Mouse (Mus musculus) stomach, embryonic 15.5 days (tissue): Measurements from ENCODE around the gene Pick1. TPM values are rescaled to one million over a fixed set of nuclear protein-coding genes. Genes with fewer than 3 reads are reported as not detected.
A peak's percentile ranks its signal among the peaks of the same experiment; 100 is the strongest.
"Not testable (repeated sequence)": the region's sequence is repeated elsewhere in the genome, so short reads cannot be mapped to it uniquely, and the experiment has no call there.

Experiments
- ATAC-seq: fragments of 200-750 bp; cut with Nextera tagmentation; 2 replicates; pipeline ENCODE4 v1.8.0; 2017; ENCODE audit warnings: low read depth, moderate number of reproducible peaks, moderate TSS enrichment; ENCODE audit not compliant: insufficient read depth, low FRiP score
- H3K27ac ChIP-seq: fragments of 300-500 bp; sonication (generic); 2 replicates; pipeline ENCODE4 v1.5.1; 2015; ENCODE audit warnings: mild to moderate bottlenecking, inconsistent platforms
- H3K27me3 ChIP-seq: fragments of 300-500 bp; sonication (generic); replicated peaks from 2 replicates; pipeline ENCODE4 v1.6.1; 2015; ENCODE audit warnings: inconsistent platforms
- H3K36me3 ChIP-seq: fragments of 300-500 bp; sonication (generic); 2 replicates; pipeline ENCODE4 v1.6.1; 2015; ENCODE audit warnings: inconsistent platforms
- H3K4me1 ChIP-seq: fragments of 300-500 bp; sonication (generic); 2 replicates; pipeline ENCODE4 v1.6.1; 2015; ENCODE audit warnings: inconsistent platforms
- H3K4me2 ChIP-seq: fragments of 300-500 bp; sonication (generic); 2 replicates; pipeline ENCODE4 v1.6.1; 2015; ENCODE audit warnings: mild to moderate bottlenecking, inconsistent platforms
- H3K4me3 ChIP-seq: fragments of 300-500 bp; sonication (generic); replicated peaks from 2 replicates; pipeline ENCODE4 v1.5.1; 2015; ENCODE audit warnings: inconsistent platforms
- H3K9ac ChIP-seq: fragments of 300-500 bp; sonication (generic); 2 replicates; pipeline ENCODE4 v1.6.1; 2015; ENCODE audit warnings: inconsistent platforms
- H3K9me3 ChIP-seq: fragments of 300-500 bp; sonication (generic); 2 replicates; pipeline ENCODE4 v1.6.1; 2016; ENCODE audit warnings: inconsistent platforms
- WGBS: fragments of 180-500 bp; shearing (Covaris S2); methylation state at CpG from one replicate; pipeline ENCODE4 v1.1.7; 2015; 5-methylcytosine and 5-hydroxymethylcytosine counted together
- polyA plus RNA-seq: library from polyadenylated mRNA; unstranded; fragments of >200 nt; fragmentation: Nextera tagmentation; extraction: Ambion mirVana; gene quantifications from 2 replicates; pipeline ENCODE4 v1.2.1, GENCODE M21; 2015

The Pick1 gene
- polyA plus RNA-seq, 1 experiment from 2014 or later = 47.6 TPM

- H3K4me2 ChIP-seq = 0 out of 2 replicates have a peak overlapping the region, but pooled peaks have one; percentile 5
- no peaks in the 10 kb centered on the region for H3K36me3 ChIP-seq
- 33% methylated on average over 10 of the region's 10 CpGs for WGBS
- H3K27ac ChIP-seq = no peak overlapping the region
- ATAC-seq = no peak
- H3K4me3 ChIP-seq = no peak overlapping the region
- no peaks in the 10 kb centered on the region for H3K27me3 ChIP-seq
- no peaks in the 10 kb centered on the region for H3K9me3 ChIP-seq
- H3K4me1 ChIP-seq = 0 out of 2 replicates have a peak, but pooled peaks cover 6% of the 10 kb centered on the region
- H3K9ac ChIP-seq = no peak overlapping the region
Measured at GRCm38 (mm10) chr15:79202575-79202974, 26.4 kb upstream of the Pick1 start.

- Histone ChIP-seq H3K9me3 (no peaks in the 10 kb centered on the region), H3K36me3 (no peaks in the 10 kb centered on the region), H3K4me2 (no peak overlapping the region), H3K27ac (no peak overlapping the region), H3K4me1 (0 out of 2 replicates have a peak, but pooled peaks cover 8% of the 10 kb centered on the region), H3K4me3 (no peak overlapping the region), H3K27me3 (no peaks in the 10 kb centered on the region), H3K9ac (no peak overlapping the region)
- 65% methylated on average over 6 of the region's 6 CpGs for WGBS
- ATAC-seq = no peak
Measured at GRCm38 (mm10) chr15:79208211-79208610, 20.8 kb upstream of the Pick1 start.

- Histone ChIP-seq H3K4me1 (0 out of 2 replicates have a peak, but pooled peaks cover 8% of the 10 kb centered on the region), H3K27me3 (no peaks in the 10 kb centered on the region), H3K36me3 (no peaks in the 10 kb centered on the region), H3K9ac (no peak overlapping the region), H3K27ac (no peak overlapping the region), H3K4me2 (no peak overlapping the region), H3K4me3 (no peak overlapping the region), H3K9me3 (no peaks in the 10 kb centered on the region)
- no peak for ATAC-seq
- WGBS = 66% methylated on average over 27 of the region's 27 CpGs
Measured at GRCm38 (mm10) chr15:79208758-79209439, 20.1 kb upstream of the Pick1 start.

- 0 out of 2 replicates have a peak, but pooled peaks cover 8% of the 10 kb centered on the region for H3K4me1 ChIP-seq
- no peak overlapping the region for H3K4me3 ChIP-seq
- no peaks in the 10 kb centered on the region for H3K36me3 ChIP-seq
- H3K27me3 ChIP-seq = no peaks in the 10 kb centered on the region
- no peaks in the 10 kb centered on the region for H3K9me3 ChIP-seq
- no peak overlapping the region for H3K4me2 ChIP-seq
- 66% methylated on average over 2 of the region's 2 CpGs for WGBS
- no peak for ATAC-seq
- no peak overlapping the region for H3K27ac ChIP-seq
- H3K9ac ChIP-seq = no peak overlapping the region
Measured at GRCm38 (mm10) chr15:79210357-79210756, 18.6 kb upstream of the Pick1 start.

- H3K9ac ChIP-seq = no peak overlapping the region
- ATAC-seq = peak; percentile 23; the same call in 1 of the 2 replicates
- H3K4me1 ChIP-seq = 0 out of 2 replicates have a peak, but pooled peaks cover 8% of the 10 kb centered on the region
- 83% methylated on average over 25 of the region's 26 CpGs for WGBS
- no peaks in the 10 kb centered on the region for H3K9me3 ChIP-seq
- H3K36me3 ChIP-seq = no peaks in the 10 kb centered on the region
- H3K27ac ChIP-seq = no peak overlapping the region
- H3K4me2 ChIP-seq = no peak overlapping the region
- H3K27me3 ChIP-seq = no peaks in the 10 kb centered on the region
- H3K4me3 ChIP-seq = no peak overlapping the region
Measured at GRCm38 (mm10) chr15:79212750-79213446, 16.1 kb upstream of the Pick1 start.

- Histone ChIP-seq H3K27me3 (no peaks in the 10 kb centered on the region), H3K4me2 (no peak overlapping the region), H3K4me3 (no peak overlapping the region), H3K9me3 (no peaks in the 10 kb centered on the region), H3K36me3 (no peaks in the 10 kb centered on the region), H3K9ac (no peak overlapping the region), H3K4me1 (0 out of 2 replicates have a peak, but pooled peaks cover 5% of the 10 kb centered on the region), H3K27ac (no peak overlapping the region)
- 68% methylated on average over 6 of the region's 6 CpGs for WGBS
- no peak for ATAC-seq
Measured at GRCm38 (mm10) chr15:79213591-79213990, 15.4 kb upstream of the Pick1 start.

- Histone ChIP-seq H3K36me3 (no peaks in the 10 kb centered on the region), H3K27ac (no peak overlapping the region), H3K4me1 (no peaks in the 10 kb centered on the region), H3K4me3 (no peak overlapping the region), H3K9ac (no peak overlapping the region), H3K9me3 (no peaks in the 10 kb centered on the region), H3K27me3 (no peaks in the 10 kb centered on the region), H3K4me2 (no peak overlapping the region)
- no peak for ATAC-seq
- WGBS = 44% methylated on average over 3 of the region's 3 CpGs
Measured at GRCm38 (mm10) chr15:79216191-79216590, 12.8 kb upstream of the Pick1 start.

GRCm38 (mm10) chr15:79219572-79219971 lies 9.4 kb upstream of the Pick1 start:
- no peak overlapping the region for H3K4me2 ChIP-seq
- H3K9me3 ChIP-seq = no peaks in the 10 kb centered on the region
- WGBS = 0% methylated on average over 1 of the region's 1 CpGs
- no peaks in the 10 kb centered on the region for H3K36me3 ChIP-seq
- H3K27ac ChIP-seq = no peak overlapping the region
- no peaks in the 10 kb centered on the region for H3K27me3 ChIP-seq
- no peaks in the 10 kb centered on the region for H3K4me1 ChIP-seq
- no peak for ATAC-seq
- H3K4me3 ChIP-seq = no peak overlapping the region
- H3K9ac ChIP-seq = no peak overlapping the region

GRCm38 (mm10) chr15:79223641-79224040 lies 5.3 kb upstream of the Pick1 start:
- ATAC-seq = peak; percentile 34
- Histone ChIP-seq H3K4me3 (no peak overlapping the region), H3K4me1 (0 out of 2 replicates have a peak, but pooled peaks cover under 1% of the 10 kb centered on the region), H3K27ac (no peak overlapping the region), H3K27me3 (no peaks in the 10 kb centered on the region), H3K4me2 (no peak overlapping the region), H3K9me3 (no peaks in the 10 kb centered on the region), H3K36me3 (no peaks in the 10 kb centered on the region), H3K9ac (no peak overlapping the region)
- WGBS = 14% methylated on average over 5 of the region's 5 CpGs

GRCm38 (mm10) chr15:79224685-79225084 lies 4.3 kb upstream of the Pick1 start:
- whole genome bisulfite sequencing = 15% methylated on average over 5 of the region's 5 CpGs

GRCm38 (mm10) chr15:79225780-79226179 lies 3.2 kb upstream of the Pick1 start:
- not testable (repeated sequence) for H3K36me3 ChIP-seq, H3K9ac ChIP-seq, H3K9me3 ChIP-seq, H3K4me3 ChIP-seq, ATAC-seq, H3K27ac ChIP-seq, H3K27me3 ChIP-seq, H3K4me2 ChIP-seq, H3K4me1 ChIP-seq
- 54% methylated on average over 2 of the region's 2 CpGs for WGBS

More at GRCm38 (mm10) chr15:79224685-79225084, 4.3 kb upstream of the Pick1 start:
- Histone ChIP-seq H3K9ac (no peak overlapping the region), H3K27ac (no peak overlapping the region), H3K4me3 (no peak overlapping the region), H3K4me2 (no peak overlapping the region), H3K9me3 (no peaks in the 10 kb centered on the region), H3K27me3 (no peaks in the 10 kb centered on the region), H3K4me1 (0 out of 2 replicates have a peak, but pooled peaks cover 6% of the 10 kb centered on the region), H3K36me3 (no peaks in the 10 kb centered on the region)
- ATAC-seq = 0 out of 2 replicates have a peak, but pooled peaks have one; percentile 24

GRCm38 (mm10) chr15:79235268-79235667 lies 6.3 kb downstream of the Pick1 start:
- Histone ChIP-seq H3K36me3 (peaks cover 25% of the 10 kb centered on the region), H3K27me3 (no peaks in the 10 kb centered on the region), H3K9me3 (no peaks in the 10 kb centered on the region), H3K9ac (no peak overlapping the region), H3K4me2 (no peak overlapping the region), H3K27ac (0 out of 2 replicates have a peak overlapping the region, but pooled peaks have one; percentile 24), H3K4me3 (no peak overlapping the region), H3K4me1 (no peaks in the 10 kb centered on the region)
- ATAC-seq = no peak
- WGBS = 73% methylated on average over 9 of the region's 9 CpGs
